Mouse (Mus musculus): ENCODE measurements around the gene Nfyc. TPM values are rescaled to one million over a fixed set of nuclear protein-coding genes. Genes with fewer than 3 reads are reported as not detected.

Gene Nfyc
- polyA plus RNA-seq, 1 experiment from 2014 or later, result 98.2 TPM

- H3K27ac ChIP-seq, result no peak overlapping the region
- no peak overlapping the region for H3K9ac ChIP-seq
- 61% methylated on average over 4 of the region's 4 CpGs for WGBS
- H3K4me3 ChIP-seq, result no peak overlapping the region
- H3K36me3 ChIP-seq (ENCODE audit: poor library complexity, severe bottlenecking), result no peaks in the 10 kb centered on the region
- peaks cover 8% of the 10 kb centered on the region; the same call in 1 of the 2 replicates for H3K27me3 ChIP-seq
- H3K9me3 ChIP-seq (replicated peaks), result no peaks in the 10 kb centered on the region
- peaks cover under 1% of the 10 kb centered on the region; the same call in 1 of the 2 replicates for H3K4me1 ChIP-seq
- ATAC-seq, result no peak
- H3K4me2 ChIP-seq, result no peak overlapping the region
These were observed 105.2 kb downstream of the Nfyc start for GRCm38 (mm10) chr4:120726174-120726573.

DNA sequence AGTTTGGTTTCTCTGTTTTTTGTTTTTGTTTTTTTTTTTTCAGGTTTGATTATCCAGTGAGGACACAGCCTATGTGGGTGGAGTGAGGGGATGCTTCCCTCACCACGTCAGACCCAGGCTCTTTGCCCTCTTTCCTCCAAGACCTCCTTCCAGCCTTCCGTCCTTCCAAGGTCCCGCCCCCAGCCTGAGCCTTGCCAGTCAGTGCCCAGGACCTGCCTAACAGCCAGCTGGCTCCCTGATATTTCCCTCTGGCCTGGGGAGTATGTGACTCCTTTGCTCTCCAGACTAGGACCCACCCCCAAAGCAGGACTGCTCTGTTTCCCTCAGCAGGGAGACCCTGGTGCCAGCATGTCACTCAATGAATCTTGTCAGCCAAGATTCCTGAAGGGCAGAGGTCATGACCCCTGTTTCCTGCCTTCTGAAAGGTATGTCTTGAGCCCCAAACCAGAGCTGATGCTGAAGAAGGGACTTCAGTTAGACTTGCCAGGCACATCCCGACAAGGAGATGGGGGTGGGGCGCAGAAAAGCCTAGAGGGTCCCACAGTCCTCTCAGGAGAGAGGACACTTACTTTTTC, 105.8 kb downstream of the Nfyc start:
- WGBS, result 34% methylated on average over 5 of the region's 5 CpGs
- no peak for ATAC-seq

GRCm38 (mm10) chr4:120721574-120721973, 109.8 kb downstream of the Nfyc start:
- no peak overlapping the region for H3K4me3 ChIP-seq
- H3K9me3 ChIP-seq (replicated peaks), result no peaks in the 10 kb centered on the region
- no peak overlapping the region for H3K27ac ChIP-seq
- no peak overlapping the region for H3K9ac ChIP-seq
- ATAC-seq, result no peak
- peaks cover 25% of the 10 kb centered on the region for H3K27me3 ChIP-seq
- H3K4me2 ChIP-seq, result no peak overlapping the region
- 50% methylated on average over 2 of the region's 2 CpGs for WGBS
- 0 out of 2 replicates have a peak, but pooled peaks cover 2% of the 10 kb centered on the region for H3K4me1 ChIP-seq
- H3K36me3 ChIP-seq (ENCODE audit: poor library complexity, severe bottlenecking), result no peaks in the 10 kb centered on the region

More for the DNA sequence above, 105.8 kb downstream of the Nfyc start:
- no peaks in the 10 kb centered on the region for H3K9me3 ChIP-seq (replicated peaks)
- no peaks in the 10 kb centered on the region for H3K36me3 ChIP-seq (ENCODE audit: poor library complexity, severe bottlenecking)
- no peaks in the 10 kb centered on the region for H3K4me1 ChIP-seq
- H3K27ac ChIP-seq, result no peak overlapping the region
- H3K9ac ChIP-seq, result no peak overlapping the region
- peaks cover 6% of the 10 kb centered on the region; the same call in 1 of the 2 replicates for H3K27me3 ChIP-seq
- H3K4me2 ChIP-seq, result no peak overlapping the region
- no peak overlapping the region for H3K4me3 ChIP-seq

DNA sequence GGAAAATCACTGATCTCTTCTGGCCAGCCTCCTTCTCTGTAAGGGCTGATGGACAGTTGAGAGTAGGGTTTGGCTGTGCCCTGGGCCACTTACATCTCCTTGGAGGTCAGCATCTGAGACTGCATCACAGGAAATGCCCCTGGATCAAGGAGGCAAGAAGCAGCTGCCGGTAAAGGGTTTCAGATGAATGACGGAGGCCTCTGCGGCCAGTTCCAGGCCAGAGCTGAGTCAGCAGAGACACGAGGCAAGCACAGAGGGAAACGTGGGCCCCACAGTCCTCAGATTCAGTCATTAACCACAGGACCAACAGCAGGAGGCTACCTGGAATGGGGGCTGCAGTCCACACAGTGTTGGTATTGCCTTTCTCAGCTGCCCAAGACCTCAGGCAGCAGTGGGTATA, 112.2 kb downstream of the Nfyc start:
- 56% methylated on average over 5 of the region's 5 CpGs for WGBS
- H3K36me3 ChIP-seq (ENCODE audit: poor library complexity, severe bottlenecking), result no peaks in the 10 kb centered on the region
- peaks cover 18% of the 10 kb centered on the region for H3K4me1 ChIP-seq
- no peak for ATAC-seq
- no peak overlapping the region for H3K4me2 ChIP-seq
- H3K27me3 ChIP-seq, result peaks cover 38% of the 10 kb centered on the region
- no peak overlapping the region for H3K9ac ChIP-seq
- no peak overlapping the region for H3K4me3 ChIP-seq
- H3K9me3 ChIP-seq (replicated peaks), result no peaks in the 10 kb centered on the region
- H3K27ac ChIP-seq, result no peak overlapping the region

DNA sequence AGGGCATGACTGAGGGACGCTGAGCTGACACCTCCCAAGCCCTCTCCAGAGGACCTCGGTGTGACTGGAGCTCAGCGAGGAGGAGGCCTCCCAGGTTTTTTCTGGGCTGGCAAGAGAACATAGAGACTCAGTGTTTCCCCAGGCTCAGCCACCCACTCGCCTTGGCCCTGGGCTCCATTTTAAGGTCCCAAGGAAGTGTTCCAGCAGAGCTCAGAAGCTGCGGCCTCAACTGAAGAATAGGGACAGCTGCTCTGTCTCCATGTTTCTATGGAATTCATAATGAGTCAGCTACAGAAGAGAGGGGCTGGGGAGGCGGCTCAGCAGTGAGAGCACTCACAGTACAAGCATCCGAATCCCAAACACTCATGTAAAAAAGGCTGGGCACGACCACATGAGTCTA, 113.8 kb downstream of the Nfyc start:
- Histone ChIP-seq H3K36me3 (ENCODE audit: poor library complexity, severe bottlenecking) (no peaks in the 10 kb centered on the region), H3K27ac (no peak overlapping the region), H3K4me2 (no peak overlapping the region), H3K9ac (no peak overlapping the region), H3K4me1 (peaks cover 26% of the 10 kb centered on the region), H3K9me3 (replicated peaks) (no peaks in the 10 kb centered on the region), H3K27me3 (peaks cover 38% of the 10 kb centered on the region), H3K4me3 (no peak overlapping the region)
- 77% methylated on average over 8 of the region's 8 CpGs for WGBS
- ATAC-seq, result no peak

DNA sequence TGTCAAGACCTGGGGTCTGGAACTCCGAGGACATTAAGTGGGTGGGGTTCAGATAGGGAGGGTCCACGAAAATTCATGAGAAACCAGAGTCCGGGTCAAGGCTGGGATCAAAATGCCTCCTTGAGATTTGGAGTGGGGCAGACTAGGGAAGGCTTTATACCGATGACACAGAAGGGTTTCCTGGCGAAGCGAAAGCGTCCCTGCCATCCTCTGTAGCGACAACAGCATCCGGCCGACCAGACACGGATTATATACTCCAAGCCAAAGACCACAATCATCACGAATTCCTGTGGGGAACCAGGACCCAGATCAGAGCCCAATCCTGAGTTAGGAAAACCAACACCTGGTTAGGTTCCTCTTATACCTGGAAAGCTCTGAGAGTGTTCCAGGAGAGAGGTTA, 114.6 kb downstream of the Nfyc start:
- peaks cover 26% of the 10 kb centered on the region for H3K4me1 ChIP-seq
- no peaks in the 10 kb centered on the region for H3K36me3 ChIP-seq (ENCODE audit: poor library complexity, severe bottlenecking)
- 14% methylated on average over 12 of the region's 12 CpGs for WGBS
- no peaks in the 10 kb centered on the region for H3K9me3 ChIP-seq (replicated peaks)
- ATAC-seq, result no peak
- peak overlapping the region; percentile 32 for H3K4me3 ChIP-seq
- H3K27ac ChIP-seq, result no peak overlapping the region
- peaks cover 38% of the 10 kb centered on the region for H3K27me3 ChIP-seq
- peak overlapping the region; percentile 71 for H3K4me2 ChIP-seq
- peak overlapping the region; percentile 35 for H3K9ac ChIP-seq

DNA sequence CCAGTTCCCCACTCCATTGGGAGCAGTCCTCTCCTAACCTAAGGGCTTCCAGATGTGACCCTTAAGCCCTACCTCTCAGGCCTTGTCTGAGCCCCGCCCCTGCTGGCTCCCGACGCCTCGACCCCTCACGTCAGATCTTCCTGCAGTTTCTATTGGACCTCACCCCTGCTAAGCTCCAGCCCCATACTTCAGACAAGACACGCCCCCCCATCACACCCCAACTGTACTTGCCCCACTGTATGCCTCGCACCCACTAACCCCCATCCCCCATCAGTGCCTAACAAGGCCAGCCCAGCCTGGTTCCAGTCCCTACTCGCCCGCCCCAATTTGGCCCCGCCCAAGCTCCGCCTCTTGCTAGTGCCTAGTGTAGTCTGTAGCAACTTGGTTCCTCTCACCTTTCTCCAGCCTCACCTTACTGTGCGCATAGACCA, 115.2 kb downstream of the Nfyc start:
- Histone ChIP-seq H3K9ac (peak overlapping the region; percentile 45), H3K4me1 (peaks cover 26% of the 10 kb centered on the region), H3K4me2 (peak overlapping the region; percentile 71), H3K4me3 (peak overlapping the region; percentile 32), H3K27ac (no peak overlapping the region), H3K9me3 (replicated peaks) (no peaks in the 10 kb centered on the region), H3K36me3 (ENCODE audit: poor library complexity, severe bottlenecking) (no peaks in the 10 kb centered on the region), H3K27me3 (peaks cover 38% of the 10 kb centered on the region)
- WGBS, result under 1% methylated on average over 12 of the region's 12 CpGs
- peak; percentile 91 for ATAC-seq

DNA sequence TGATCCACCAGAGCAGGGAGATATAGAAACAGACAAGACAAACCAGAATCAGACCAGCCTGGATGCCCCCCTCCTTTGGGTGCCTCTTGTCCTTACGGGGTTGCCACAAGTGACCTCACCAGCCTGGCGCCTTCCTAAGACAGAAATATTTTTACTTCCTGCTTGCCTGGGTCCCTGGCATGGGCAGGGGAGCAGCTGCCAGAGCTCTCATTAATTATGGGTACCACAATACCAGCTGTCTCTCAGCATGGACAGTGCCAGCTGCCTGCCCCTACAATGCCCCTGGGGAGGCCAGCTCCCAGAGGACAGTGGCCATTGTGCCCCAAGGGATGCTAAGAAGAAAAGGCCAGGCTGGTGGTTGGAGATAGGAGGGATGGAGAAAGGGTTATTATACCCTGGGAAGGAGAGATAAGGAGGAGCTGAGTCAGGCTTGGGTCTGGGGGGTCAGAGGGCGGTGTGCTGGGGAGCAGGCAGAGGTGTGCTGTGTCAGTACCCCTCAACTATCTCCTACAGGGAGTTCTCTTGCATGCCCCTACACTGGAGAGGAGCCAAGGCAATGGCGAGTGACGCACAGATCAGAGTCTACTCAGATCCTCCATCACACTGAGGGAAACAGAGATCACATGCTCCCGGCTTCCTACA, 117.4 kb downstream of the Nfyc start:
- Histone ChIP-seq H3K9ac (no peak overlapping the region), H3K27me3 (peaks cover 35% of the 10 kb centered on the region), H3K36me3 (ENCODE audit: poor library complexity, severe bottlenecking) (no peaks in the 10 kb centered on the region), H3K4me3 (no peak overlapping the region), H3K4me1 (peaks cover 26% of the 10 kb centered on the region), H3K9me3 (replicated peaks) (no peaks in the 10 kb centered on the region), H3K27ac (no peak overlapping the region), H3K4me2 (no peak overlapping the region)
- 81% methylated on average over 6 of the region's 6 CpGs for WGBS
- no peak for ATAC-seq

DNA sequence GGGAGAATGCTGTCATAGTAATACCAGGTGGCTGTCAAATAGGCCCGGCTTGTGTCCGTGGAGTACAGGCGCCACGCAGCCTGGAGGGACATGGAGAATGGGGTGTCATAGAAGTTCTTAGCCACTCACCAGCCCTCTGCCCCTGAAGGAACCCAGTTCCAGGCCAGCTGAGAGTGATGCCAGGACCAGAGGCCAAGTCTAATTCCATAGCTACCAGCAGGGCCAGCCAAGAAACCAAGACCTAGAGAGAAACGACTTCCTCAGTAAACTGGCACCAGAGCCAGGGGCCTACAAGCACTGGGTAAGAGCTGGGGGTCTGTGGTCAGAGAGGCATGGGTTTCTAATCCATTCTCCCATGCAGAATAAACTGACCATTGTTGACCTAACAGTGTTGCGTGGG, 118.4 kb downstream of the Nfyc start:
- 93% methylated on average over 6 of the region's 6 CpGs for WGBS
- ATAC-seq, result no peak
- Histone ChIP-seq H3K9me3 (replicated peaks) (no peaks in the 10 kb centered on the region), H3K27ac (no peak overlapping the region), H3K4me3 (no peak overlapping the region), H3K36me3 (ENCODE audit: poor library complexity, severe bottlenecking) (no peaks in the 10 kb centered on the region), H3K4me1 (peaks cover 26% of the 10 kb centered on the region), H3K9ac (no peak overlapping the region), H3K4me2 (no peak overlapping the region), H3K27me3 (peaks cover 27% of the 10 kb centered on the region)

DNA sequence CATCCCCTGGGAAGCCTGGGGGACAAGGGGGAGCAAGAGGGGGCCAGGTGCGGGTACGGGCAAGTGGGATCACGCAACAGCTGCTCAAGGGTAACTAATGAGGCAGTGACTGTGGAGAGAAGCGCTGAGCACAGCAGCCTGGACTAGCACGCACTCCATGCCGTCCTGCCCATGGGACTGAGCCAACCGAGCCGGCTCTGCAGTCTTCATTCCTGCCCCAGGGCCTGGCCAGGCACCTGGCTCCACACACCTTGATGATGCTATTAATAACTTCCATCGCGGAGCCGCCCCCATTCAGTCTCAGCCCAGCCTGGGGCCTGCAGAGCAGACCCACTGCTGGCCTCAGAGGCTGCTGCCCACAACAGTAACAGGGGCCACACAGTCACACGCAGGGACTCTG, 119.1 kb downstream of the Nfyc start:
- Histone ChIP-seq H3K4me3 (no peak overlapping the region), H3K4me1 (peaks cover 26% of the 10 kb centered on the region), H3K27me3 (peaks cover 19% of the 10 kb centered on the region; the same call in 1 of the 2 replicates), H3K4me2 (no peak overlapping the region), H3K9me3 (replicated peaks) (no peaks in the 10 kb centered on the region), H3K27ac (no peak overlapping the region), H3K9ac (no peak overlapping the region), H3K36me3 (ENCODE audit: poor library complexity, severe bottlenecking) (no peaks in the 10 kb centered on the region)
- ATAC-seq, result no peak
- 76% methylated on average over 12 of the region's 12 CpGs for WGBS
